Mouse (Mus musculus) heart, adult 2 months (tissue): ENCODE measurements at regions not wholly inside any gene's neighbourhood (a gene's known extent, or its start where the extent isn't known, plus 50 kb on each side); places are given as distances from the start of the nearest gene placed in this dataset.

Experiments
- DNase-seq, 2 experiments: peaks; one replicate each; pipeline ENCODE4 v3.0.0; 2021
- H3K27ac ChIP-seq: fragments of 200-600 bp; 2 replicates; pipeline ENCODE4 v1.8.1; 2022
- H3K27me3 ChIP-seq: fragments of 200-500 bp; 2 replicates; pipeline ENCODE4 v1.6.1; 2012; ENCODE audit warnings: mild to moderate bottlenecking, low read length, inconsistent platforms, mixed read lengths; ENCODE audit not compliant: control insufficient read depth, insufficient read depth
- H3K36me3 ChIP-seq: fragments of 200-500 bp; 2 replicates; pipeline ENCODE4 v1.6.1; 2012; ENCODE audit warnings: low read length, inconsistent platforms; ENCODE audit not compliant: control insufficient read depth, insufficient read depth
- H3K4me1 ChIP-seq: fragments of 200-500 bp; 2 replicates; pipeline ENCODE4 v1.6.1; 2011; ENCODE audit warnings: low read length; ENCODE audit not compliant: control insufficient read depth, insufficient read depth
- H3K4me3 ChIP-seq: fragments of 200-600 bp; 2 replicates; pipeline ENCODE4 v1.8.1; 2022
- H3K79me2 ChIP-seq: fragments of 200-500 bp; replicated peaks from 2 replicates; pipeline ENCODE4 v1.6.1; 2012; ENCODE audit warnings: mild to moderate bottlenecking, inconsistent platforms, low read length, moderate library complexity, mixed read lengths; ENCODE audit not compliant: control insufficient read depth, insufficient read depth
- H3K9ac ChIP-seq: fragments of 200-500 bp; 2 replicates; pipeline ENCODE4 v1.6.1; 2012; ENCODE audit warnings: low read depth, mild to moderate bottlenecking, control low read depth, inconsistent platforms, low read length, mixed read lengths
- CTCF ChIP-seq: fragments of 200-600 bp; IDR thresholded peaks from 2 replicates; pipeline ENCODE4 v1.8.1; 2022; ENCODE audit warnings: antibody characterized with exemption, mild to moderate bottlenecking, moderate library complexity
- EP300 ChIP-seq: fragments of 200-500 bp; IDR thresholded peaks from 2 replicates; pipeline ENCODE4 v1.6.1; 2011; ENCODE audit warnings: low read depth, low read length, control low read depth; ENCODE audit not compliant: insufficient read depth
- POLR2A ChIP-seq: fragments of 200-500 bp; IDR thresholded peaks from 2 replicates; pipeline ENCODE4 v1.6.1; 2011; ENCODE audit warnings: mild to moderate bottlenecking, low read depth, low read length, control low read depth; ENCODE audit not compliant: insufficient read depth
- WGBS: fragments of 180-500 bp; shearing (Covaris S2); methylation state at CpG from one replicate; pipeline ENCODE4 v1.1.7; 2018; 5-methylcytosine and 5-hydroxymethylcytosine counted together
- intact Hi-C: fragments of 180-260 bp; cut with DNase I; formaldehyde crosslinking; loops from one replicate; pipeline ENCODE4 v1.15.1; 2025

- TF ChIP-seq EP300 (no peak), POLR2A (no peak), CTCF (no peak)
- H3K4me1 ChIP-seq, result no peaks in the 10 kb centered on the region; the same call in 1 of the 2 replicates
- intact Hi-C loops, result no loop called here
- no peak for DNase-seq
- no peaks in the 10 kb centered on the region for H3K79me2 ChIP-seq
- H3K27me3 ChIP-seq, result no peaks in the 10 kb centered on the region
- H3K27ac ChIP-seq, result no peak overlapping the region
- WGBS, result 88% methylated on average over 5 of the region's 5 CpGs
- no peak overlapping the region for H3K4me3 ChIP-seq
- H3K36me3 ChIP-seq, result no peaks in the 10 kb centered on the region
- H3K9ac ChIP-seq, result no peak overlapping the region
Measured at GRCm38 (mm10) chr17:79520283-79520682, 91.4 kb upstream of the Rmdn2 start.

DNA sequence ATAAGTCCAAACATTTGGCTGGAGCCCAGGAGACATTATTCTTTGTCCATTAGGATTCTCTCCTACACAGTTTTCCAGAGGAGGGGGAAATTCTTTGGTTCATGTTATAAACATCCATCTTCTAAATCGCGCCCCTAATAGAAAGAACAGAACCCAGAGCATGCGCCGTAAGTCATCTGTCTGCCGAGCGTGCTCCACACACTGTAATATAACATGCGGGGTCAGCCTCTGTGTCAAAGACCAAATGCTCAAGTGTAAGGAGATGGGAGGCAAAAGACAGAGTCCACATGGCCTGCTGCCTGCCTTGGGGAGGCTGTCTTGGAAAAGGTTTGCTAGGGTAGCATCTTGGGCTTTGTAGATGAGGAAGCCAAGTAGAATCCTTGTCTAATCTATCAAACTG is 90.0 kb upstream of the Rmdn2 start:
- TF ChIP-seq CTCF (no peak), POLR2A (no peak), EP300 (no peak)
- 94% methylated on average over 7 of the region's 7 CpGs for WGBS
- Histone ChIP-seq H3K27me3 (no peaks in the 10 kb centered on the region), H3K4me3 (no peak overlapping the region), H3K27ac (no peak overlapping the region), H3K4me1 (no peaks in the 10 kb centered on the region; the same call in 1 of the 2 replicates), H3K9ac (no peak overlapping the region), H3K36me3 (no peaks in the 10 kb centered on the region), H3K79me2 (no peaks in the 10 kb centered on the region)
- no peak for DNase-seq
- intact Hi-C loops, result no loop called here

- intact Hi-C loops, result no loop called here
- Histone ChIP-seq H3K9ac (no peak overlapping the region), H3K79me2 (no peaks in the 10 kb centered on the region), H3K36me3 (no peaks in the 10 kb centered on the region), H3K4me1 (no peaks in the 10 kb centered on the region; the same call in 1 of the 2 replicates), H3K4me3 (no peak overlapping the region), H3K27me3 (no peaks in the 10 kb centered on the region), H3K27ac (no peak overlapping the region)
- no peak for TF ChIP-seq EP300
- TF ChIP-seq POLR2A, result no peak
- TF ChIP-seq CTCF, result no peak
- no peak for DNase-seq
- 91% methylated on average over 3 of the region's 3 CpGs for WGBS
Measured at GRCm38 (mm10) chr17:79523230-79523629, 88.4 kb upstream of the Rmdn2 start.

DNA sequence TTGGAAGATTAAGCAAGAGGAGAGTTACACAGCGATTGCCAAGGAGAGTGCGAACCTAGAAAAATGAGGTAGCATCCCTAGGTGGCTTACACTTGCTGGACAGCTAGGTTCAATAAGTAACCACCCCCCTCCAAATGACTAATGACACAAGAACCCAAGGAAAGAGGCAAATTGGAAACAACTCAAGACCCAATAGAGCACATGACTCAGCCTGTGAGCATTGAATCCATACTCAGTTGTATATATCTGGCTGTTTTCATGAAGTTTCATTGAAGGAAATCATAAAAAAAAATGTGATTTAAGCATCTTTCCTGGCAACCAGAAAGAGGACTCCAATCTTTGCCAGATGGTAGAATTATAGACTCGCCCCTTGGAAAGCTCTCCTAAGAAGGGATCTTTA is 84.3 kb upstream of the Rmdn2 start:
- intact Hi-C loops, result no loop called here
- H3K27ac ChIP-seq, result no peak overlapping the region
- no peaks in the 10 kb centered on the region for H3K27me3 ChIP-seq
- no peak for DNase-seq
- H3K36me3 ChIP-seq, result no peaks in the 10 kb centered on the region
- H3K4me3 ChIP-seq, result no peak overlapping the region
- TF ChIP-seq EP300 (no peak), POLR2A (no peak)
- no peaks in the 10 kb centered on the region for H3K4me1 ChIP-seq
- H3K79me2 ChIP-seq, result no peaks in the 10 kb centered on the region
- H3K9ac ChIP-seq, result no peak overlapping the region
- WGBS, result 94% methylated on average over 3 of the region's 3 CpGs

- DNase-seq, result no peak
- intact Hi-C loops, result no loop called here
- no peak overlapping the region for H3K4me3 ChIP-seq
- H3K79me2 ChIP-seq, result no peaks in the 10 kb centered on the region
- H3K36me3 ChIP-seq, result no peaks in the 10 kb centered on the region
- no peak for TF ChIP-seq EP300
- TF ChIP-seq CTCF, result no peak
- no peak for TF ChIP-seq POLR2A
- 78% methylated on average over 4 of the region's 4 CpGs for WGBS
- H3K27ac ChIP-seq, result no peak overlapping the region
- no peaks in the 10 kb centered on the region for H3K4me1 ChIP-seq
- no peaks in the 10 kb centered on the region for H3K27me3 ChIP-seq
- H3K9ac ChIP-seq, result no peak overlapping the region
Measured at GRCm38 (mm10) chr17:79536549-79536948, 75.1 kb upstream of the Rmdn2 start.

- Histone ChIP-seq H3K27ac (no peak overlapping the region), H3K79me2 (no peaks in the 10 kb centered on the region), H3K27me3 (no peaks in the 10 kb centered on the region), H3K36me3 (no peaks in the 10 kb centered on the region), H3K4me1 (no peaks in the 10 kb centered on the region), H3K9ac (no peak overlapping the region), H3K4me3 (no peak overlapping the region)
- TF ChIP-seq EP300 (no peak), CTCF (no peak), POLR2A (no peak)
- WGBS, result 32% methylated on average over 4 of the region's 4 CpGs
- DNase-seq, result no peak
- intact Hi-C loops, result no loop called here
Measured at GRCm38 (mm10) chr17:79538789-79539188, 72.9 kb upstream of the Rmdn2 start.

- Histone ChIP-seq H3K27ac (no peak overlapping the region), H3K36me3 (no peaks in the 10 kb centered on the region), H3K79me2 (no peaks in the 10 kb centered on the region), H3K9ac (no peak overlapping the region), H3K4me1 (peaks cover 7% of the 10 kb centered on the region), H3K27me3 (no peaks in the 10 kb centered on the region), H3K4me3 (no peak overlapping the region)
- no peak for TF ChIP-seq CTCF
- TF ChIP-seq EP300, result no peak
- TF ChIP-seq POLR2A, result no peak
- WGBS, result 64% methylated on average over 1 of the region's 1 CpGs
- no peak for DNase-seq
- intact Hi-C loops, result no loop called here
Measured at GRCm38 (mm10) chr17:79540038-79540437, 71.6 kb upstream of the Rmdn2 start.
